Mouse (Mus musculus) midbrain, embryonic 11.5 days (tissue): ENCODE measurements at regions not wholly inside any gene's neighbourhood (a gene's known extent, or its start where the extent isn't known, plus 50 kb on each side); places are given as distances from the start of the nearest gene placed in this dataset.

Source experiments
- ATAC-seq: fragments of 200-750 bp; cut with Nextera tagmentation; 2 replicates; pipeline ENCODE4 v1.8.0; 2017; ENCODE audit warnings: moderate TSS enrichment, moderate library complexity; ENCODE audit not compliant: low FRiP score
- DNase-seq: peaks from one replicate; pipeline ENCODE4 v3.0.0; 2015; ENCODE audit warnings: low spot score; ENCODE audit errors: missing footprints
- H3K27ac ChIP-seq: fragments of 300-500 bp; sonication (generic); 2 replicates; pipeline ENCODE4 v1.5.1; 2014; ENCODE audit warnings: low read depth, low read length
- H3K27me3 ChIP-seq: fragments of 300-500 bp; sonication (generic); 2 replicates; pipeline ENCODE4 v1.6.1; 2014; ENCODE audit warnings: mild to moderate bottlenecking, low read length, moderate library complexity, mixed read lengths; ENCODE audit not compliant: control insufficient read depth, insufficient read depth
- H3K36me3 ChIP-seq: fragments of 300-500 bp; sonication (generic); 2 replicates; pipeline ENCODE4 v1.6.1; 2014; ENCODE audit warnings: mild to moderate bottlenecking, low read length, moderate library complexity, mixed read lengths; ENCODE audit not compliant: control insufficient read depth, insufficient read depth
- H3K4me1 ChIP-seq: fragments of 300-500 bp; sonication (generic); 2 replicates; pipeline ENCODE4 v1.6.1; 2014; ENCODE audit warnings: low read length; ENCODE audit not compliant: control insufficient read depth, insufficient read depth
- H3K4me2 ChIP-seq: fragments of 300-500 bp; sonication (generic); 2 replicates; pipeline ENCODE4 v1.6.1; 2014; ENCODE audit warnings: mild to moderate bottlenecking, moderate library complexity
- H3K4me3 ChIP-seq: fragments of 300-500 bp; sonication (generic); 2 replicates; pipeline ENCODE4 v1.5.1; 2014; ENCODE audit warnings: low read depth, low read length
- H3K9ac ChIP-seq: fragments of 300-500 bp; sonication (generic); 2 replicates; pipeline ENCODE4 v1.6.1; 2014; ENCODE audit warnings: low read length
- H3K9me3 ChIP-seq: fragments of 300-500 bp; sonication (generic); 2 replicates; pipeline ENCODE4 v1.6.1; 2016; ENCODE audit warnings: low read length; ENCODE audit not compliant: control insufficient read depth
- WGBS: fragments of 180-500 bp; shearing (Covaris S2); extraction: QIAGEN DNeasy Blood & Tissue Kit; methylation state at CpG from one replicate; pipeline ENCODE4 v1.1.7; 2014; 5-methylcytosine and 5-hydroxymethylcytosine counted together

GRCm38 (mm10) chrX:11100935-11101334 is 198.1 kb upstream of the H2al1a start:
- no peak overlapping the region for H3K9ac ChIP-seq
- H3K4me1 ChIP-seq = no peaks in the 10 kb centered on the region
- no peak for DNase-seq
- 37% methylated on average over 3 of the region's 3 CpGs for WGBS
- H3K36me3 ChIP-seq = no peaks in the 10 kb centered on the region
- no peaks in the 10 kb centered on the region for H3K27me3 ChIP-seq
- no peak for ATAC-seq
- no peak overlapping the region for H3K4me2 ChIP-seq
- no peaks in the 10 kb centered on the region for H3K9me3 ChIP-seq
- H3K27ac ChIP-seq = no peak overlapping the region
- no peak overlapping the region for H3K4me3 ChIP-seq

DNA sequence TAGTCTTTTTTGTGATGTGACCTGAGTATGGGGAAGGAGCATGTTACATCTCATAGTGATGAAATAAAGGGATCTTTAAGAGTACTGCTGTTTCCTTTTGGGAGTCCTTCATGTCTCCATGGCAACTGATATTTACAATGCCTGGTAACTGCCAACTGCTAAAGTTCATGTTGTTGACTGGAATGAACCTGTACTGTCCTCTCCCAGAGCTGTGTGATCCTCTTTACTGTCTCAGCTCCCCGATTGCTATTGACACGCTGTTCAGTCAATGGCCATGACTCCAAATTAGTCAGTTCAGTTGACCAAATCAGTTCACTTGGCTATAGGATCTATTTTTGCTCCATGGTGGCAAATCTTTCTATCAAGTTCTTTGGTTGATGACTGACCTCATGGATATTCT is 167.8 kb upstream of the H2al1a start:
- H3K36me3 ChIP-seq = no peaks in the 10 kb centered on the region
- no peak overlapping the region for H3K9ac ChIP-seq
- H3K4me3 ChIP-seq = no peak overlapping the region
- DNase-seq (no peak), ATAC-seq (no peak)
- H3K4me1 ChIP-seq = no peaks in the 10 kb centered on the region
- no peak overlapping the region for H3K27ac ChIP-seq
- H3K4me2 ChIP-seq = no peak overlapping the region
- WGBS = 95% methylated on average over 2 of the region's 2 CpGs
- no peaks in the 10 kb centered on the region for H3K9me3 ChIP-seq
- no peaks in the 10 kb centered on the region for H3K27me3 ChIP-seq

DNA sequence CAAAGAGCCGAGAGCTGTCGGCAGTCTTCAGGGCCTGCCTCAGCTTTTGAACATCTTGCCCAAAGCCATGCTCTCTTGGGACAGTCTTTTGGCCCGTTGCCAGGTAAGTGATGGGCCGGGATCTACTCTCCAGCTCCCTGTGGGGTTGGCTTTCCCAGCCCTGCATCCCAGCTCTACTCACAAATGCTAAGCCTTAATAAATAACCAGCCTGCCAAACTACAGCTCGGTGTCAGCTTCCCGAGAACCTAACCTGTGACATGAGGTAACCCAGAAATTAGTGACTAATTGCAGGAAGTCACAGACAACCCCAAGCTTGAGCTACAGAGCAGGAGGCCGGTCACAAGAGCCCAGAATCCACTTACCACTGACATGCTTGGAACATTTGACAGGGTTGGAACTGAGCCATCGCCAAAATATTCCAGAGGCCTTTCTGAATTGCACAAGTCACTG is 159.1 kb upstream of the H2al1a start:
- no peaks in the 10 kb centered on the region; the same call in 1 of the 2 replicates for H3K27me3 ChIP-seq
- DNase-seq = no peak
- no peaks in the 10 kb centered on the region for H3K9me3 ChIP-seq
- no peak overlapping the region for H3K4me3 ChIP-seq
- no peak overlapping the region for H3K9ac ChIP-seq
- WGBS = 71% methylated on average over 8 of the region's 8 CpGs
- no peaks in the 10 kb centered on the region for H3K36me3 ChIP-seq
- H3K4me2 ChIP-seq = no peak overlapping the region
- no peak overlapping the region for H3K27ac ChIP-seq
- ATAC-seq = no peak
- no peaks in the 10 kb centered on the region for H3K4me1 ChIP-seq

GRCm38 (mm10) chrX:11141294-11141693 is 157.8 kb upstream of the H2al1a start:
- WGBS = 79% methylated on average over 1 of the region's 1 CpGs
- no peak for ATAC-seq
- Histone ChIP-seq H3K4me2 (no peak overlapping the region), H3K9ac (no peak overlapping the region), H3K4me1 (no peaks in the 10 kb centered on the region), H3K27me3 (no peaks in the 10 kb centered on the region; the same call in 1 of the 2 replicates), H3K36me3 (no peaks in the 10 kb centered on the region), H3K27ac (no peak overlapping the region), H3K4me3 (no peak overlapping the region), H3K9me3 (no peaks in the 10 kb centered on the region)
- no peak for DNase-seq

- Histone ChIP-seq H3K9me3 (no peaks in the 10 kb centered on the region), H3K4me3 (no peak overlapping the region), H3K36me3 (no peaks in the 10 kb centered on the region), H3K9ac (no peak overlapping the region), H3K4me2 (no peak overlapping the region), H3K4me1 (no peaks in the 10 kb centered on the region), H3K27ac (no peak overlapping the region), H3K27me3 (no peaks in the 10 kb centered on the region)
- no peak for DNase-seq
- WGBS = 82% methylated on average over 2 of the region's 2 CpGs
- ATAC-seq = no peak
Observed at GRCm38 (mm10) chrX:11158416-11158815, 140.6 kb upstream of the H2al1a start.

DNA sequence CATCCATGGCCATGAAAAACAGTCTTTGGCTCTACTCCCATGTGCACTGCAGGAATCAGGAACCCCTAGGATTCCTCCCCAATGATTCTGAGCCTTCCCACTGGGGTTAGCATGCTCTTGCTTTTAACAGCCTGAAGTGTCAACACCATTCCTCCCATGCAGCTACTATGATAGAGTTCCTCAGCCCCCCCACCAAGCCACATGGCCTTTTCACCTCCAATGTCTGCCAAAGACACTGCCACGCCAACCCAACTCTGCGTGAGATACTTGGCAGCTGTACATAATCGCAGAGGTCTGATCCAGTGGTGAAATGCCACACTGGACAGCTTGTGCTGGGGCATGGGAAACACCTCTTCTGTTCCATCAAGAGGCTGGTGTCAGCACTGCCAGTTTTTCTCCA is 128.6 kb upstream of the H2al1a start:
- WGBS = 78% methylated on average over 3 of the region's 3 CpGs
- Histone ChIP-seq H3K4me1 (no peaks in the 10 kb centered on the region), H3K4me2 (no peak overlapping the region), H3K9me3 (no peaks in the 10 kb centered on the region), H3K9ac (no peak overlapping the region), H3K27me3 (no peaks in the 10 kb centered on the region), H3K36me3 (no peaks in the 10 kb centered on the region), H3K27ac (no peak overlapping the region), H3K4me3 (no peak overlapping the region)
- DNase-seq = no peak
- no peak for ATAC-seq

DNA sequence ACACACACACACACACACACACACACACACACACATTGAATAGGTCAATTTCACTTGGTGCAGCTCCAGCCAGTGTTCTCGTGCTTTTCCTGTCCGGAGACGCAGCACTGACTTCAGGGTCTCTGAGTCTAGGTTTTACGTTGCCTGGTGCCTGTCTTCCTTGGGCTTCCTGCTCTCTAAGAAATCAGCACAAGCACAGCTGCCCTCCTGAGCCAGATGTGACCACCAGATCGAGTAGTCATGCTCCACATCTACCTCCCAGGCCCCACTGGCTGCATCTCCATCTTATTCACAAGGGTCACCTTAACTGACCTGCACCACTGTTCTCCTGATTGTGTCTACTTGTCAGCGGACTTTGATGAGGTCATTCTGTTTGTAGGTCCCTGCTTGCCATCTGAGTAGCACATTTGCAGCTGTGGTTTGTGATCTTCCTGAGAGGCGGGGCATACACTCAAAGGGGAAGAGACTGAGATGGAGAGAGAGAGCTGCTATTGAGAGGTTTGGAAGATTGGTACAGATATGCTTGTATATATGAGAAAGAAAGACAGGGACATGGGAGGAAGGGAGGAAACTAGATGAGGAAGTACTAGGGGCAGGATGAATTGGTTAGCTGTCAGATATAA is 118.8 kb upstream of the H2al1a start:
- no peaks in the 10 kb centered on the region for H3K36me3 ChIP-seq
- H3K27me3 ChIP-seq = no peaks in the 10 kb centered on the region
- no peaks in the 10 kb centered on the region for H3K4me1 ChIP-seq
- no peak overlapping the region for H3K4me3 ChIP-seq
- H3K9me3 ChIP-seq = no peaks in the 10 kb centered on the region
- no peak for DNase-seq
- no peak for ATAC-seq
- no peak overlapping the region for H3K27ac ChIP-seq
- H3K9ac ChIP-seq = no peak overlapping the region
- H3K4me2 ChIP-seq = no peak overlapping the region
- 79% methylated on average over 7 of the region's 7 CpGs for WGBS

DNA sequence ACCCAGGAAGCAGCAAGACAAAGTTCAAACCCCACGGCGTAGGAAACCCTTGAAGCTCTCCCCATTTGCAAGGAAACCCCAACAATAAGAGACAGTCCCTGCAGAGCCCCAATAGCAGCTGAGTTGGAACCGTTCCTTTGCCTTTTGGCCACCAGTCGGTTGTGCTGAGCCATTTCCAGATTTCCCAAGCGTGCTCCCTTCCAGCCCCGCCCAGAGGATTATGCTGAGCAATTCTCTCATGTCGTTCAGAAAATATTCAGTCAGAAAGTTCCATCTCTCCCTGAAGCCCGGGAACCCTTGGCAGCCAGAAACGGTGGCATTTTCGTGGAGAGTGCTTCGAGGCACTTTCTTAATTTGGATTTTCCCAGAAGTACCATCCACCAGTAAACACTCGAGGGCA is 117.2 kb upstream of the H2al1a start:
- ATAC-seq (no peak), DNase-seq (no peak)
- 77% methylated on average over 12 of the region's 12 CpGs for WGBS
- H3K27me3 ChIP-seq = no peaks in the 10 kb centered on the region
- no peak overlapping the region for H3K4me3 ChIP-seq
- H3K36me3 ChIP-seq = no peaks in the 10 kb centered on the region
- H3K9me3 ChIP-seq = no peaks in the 10 kb centered on the region
- no peak overlapping the region for H3K27ac ChIP-seq
- no peak overlapping the region for H3K9ac ChIP-seq
- no peak overlapping the region for H3K4me2 ChIP-seq
- no peaks in the 10 kb centered on the region for H3K4me1 ChIP-seq

- Histone ChIP-seq H3K27ac (no peak overlapping the region), H3K36me3 (no peaks in the 10 kb centered on the region), H3K9me3 (no peaks in the 10 kb centered on the region), H3K4me2 (no peak overlapping the region), H3K4me1 (no peaks in the 10 kb centered on the region), H3K9ac (no peak overlapping the region), H3K27me3 (no peaks in the 10 kb centered on the region), H3K4me3 (no peak overlapping the region)
- ATAC-seq (no peak), DNase-seq (no peak)
- 93% methylated on average over 6 of the region's 6 CpGs for WGBS
Observed at GRCm38 (mm10) chrX:11190851-11191250, 108.2 kb upstream of the H2al1a start.
